Mouse (Mus musculus) kidney, adult 8-10 months (tissue): ENCODE data around the gene Tnfrsf9.
"Not testable (repeated sequence)": the region's sequence is repeated elsewhere in the genome, so short reads cannot be mapped to it uniquely, and the experiment has no call there.

Experiments
- DNase-seq, 2 experiments: peaks; one replicate each; pipeline ENCODE4 v3.0.0; 2022

The Tnfrsf9 gene

GRCm38 (mm10) chr4:150914290-150914733, at the start of gene Tnfrsf9, which contains the start of gene Park7:
Tnfrsf9 (plus strand) TSS chr4:150914562.
Park7 (minus strand) TSS chr4:150914437.
- peak; percentile 97 to 98 for DNase-seq

GRCm38 (mm10) chr4:150865371-150865770, 49.0 kb upstream of the Tnfrsf9 start:
- DNase-seq = no peak

GRCm38 (mm10) chr4:150866069-150866468, 48.3 kb upstream of the Tnfrsf9 start:
- no peak for DNase-seq

GRCm38 (mm10) chr4:150866494-150866893, 47.9 kb upstream of the Tnfrsf9 start:
- no peak for DNase-seq

- DNase-seq = no peak
Observed at GRCm38 (mm10) chr4:150868161-150868560, 46.2 kb upstream of the Tnfrsf9 start.

GRCm38 (mm10) chr4:150868859-150869258, 45.5 kb upstream of the Tnfrsf9 start:
- no peak for DNase-seq

GRCm38 (mm10) chr4:150869276-150870197, 44.8 kb upstream of the Tnfrsf9 start:
- no peak for DNase-seq

GRCm38 (mm10) chr4:150870963-150871391, 43.4 kb upstream of the Tnfrsf9 start:
- no peak for DNase-seq

GRCm38 (mm10) chr4:150871392-150872138, 42.8 kb upstream of the Tnfrsf9 start:
- DNase-seq = peak; percentile 67 to 70

- peak in 1 of 2 experiments; percentile 69 for DNase-seq
Observed at GRCm38 (mm10) chr4:150872139-150872651, 42.2 kb upstream of the Tnfrsf9 start.

- DNase-seq = no peak
Observed at GRCm38 (mm10) chr4:150872681-150873080, 41.7 kb upstream of the Tnfrsf9 start.

- DNase-seq = not testable (repeated sequence)
Observed at GRCm38 (mm10) chr4:150874416-150874815, 39.9 kb upstream of the Tnfrsf9 start.

GRCm38 (mm10) chr4:150875393-150875792, 39.0 kb upstream of the Tnfrsf9 start:
- no peak for DNase-seq

- DNase-seq = no peak
Observed at GRCm38 (mm10) chr4:150879631-150880030, 34.7 kb upstream of the Tnfrsf9 start.

- no peak for DNase-seq
Observed at GRCm38 (mm10) chr4:150880364-150880763, 34.0 kb upstream of the Tnfrsf9 start.

GRCm38 (mm10) chr4:150882632-150883031, 31.7 kb upstream of the Tnfrsf9 start:
- DNase-seq = no peak

GRCm38 (mm10) chr4:150887903-150888302, 26.5 kb upstream of the Tnfrsf9 start:
- DNase-seq = no peak

GRCm38 (mm10) chr4:150888492-150888891, 25.9 kb upstream of the Tnfrsf9 start:
- no peak for DNase-seq

GRCm38 (mm10) chr4:150889273-150889954, 24.9 kb upstream of the Tnfrsf9 start:
- DNase-seq = no peak

GRCm38 (mm10) chr4:150889955-150890315, 24.4 kb upstream of the Tnfrsf9 start:
- no peak for DNase-seq

GRCm38 (mm10) chr4:150891308-150891707, 23.1 kb upstream of the Tnfrsf9 start:
- DNase-seq = no peak

- DNase-seq = no peak
Observed at GRCm38 (mm10) chr4:150894718-150895501, 19.5 kb upstream of the Tnfrsf9 start.
